Mouse (Mus musculus) ES-E14 (cell line): ENCODE data around the gene Mettl24.

Source experiments
- CHD2 ChIP-seq: IDR thresholded peaks from 2 replicates; pipeline ENCODE4 v1.6.1; 2014; ENCODE audit warnings: mild to moderate bottlenecking, low read depth, low read length, inconsistent platforms
- MAFK ChIP-seq: IDR thresholded peaks from 2 replicates; pipeline ENCODE4 v1.6.1; 2014; ENCODE audit warnings: mild to moderate bottlenecking, low read depth, low read length, inconsistent platforms; ENCODE audit not compliant: insufficient read depth
- ZC3H11A ChIP-seq: IDR thresholded peaks from 2 replicates; pipeline ENCODE4 v1.6.1; 2012; ENCODE audit warnings: low read depth, mild to moderate bottlenecking, inconsistent platforms, low read length, borderline replicate concordance
- ZNF384 ChIP-seq: IDR thresholded peaks from 2 replicates; pipeline ENCODE4 v1.6.1; 2012; ENCODE audit warnings: low read depth, low read length, inconsistent platforms

GRCm38 (mm10) chr10:40718362-40718761 is 35.3 kb downstream of the Mettl24 start:
- TF ChIP-seq CHD2 (no peak), ZNF384 (no peak), MAFK (no peak), ZC3H11A (no peak)
